Mouse (Mus musculus): Measurements from ENCODE around the gene Tmem175. TPM values are rescaled to one million over a fixed set of nuclear protein-coding genes. Genes with fewer than 3 reads are reported as not detected.
A peak's percentile ranks its signal among the peaks of the same experiment; 100 is the strongest.

The Tmem175 gene
- polyA plus RNA-seq, 2 experiments = 35.5 to 41.8 TPM

DNA sequence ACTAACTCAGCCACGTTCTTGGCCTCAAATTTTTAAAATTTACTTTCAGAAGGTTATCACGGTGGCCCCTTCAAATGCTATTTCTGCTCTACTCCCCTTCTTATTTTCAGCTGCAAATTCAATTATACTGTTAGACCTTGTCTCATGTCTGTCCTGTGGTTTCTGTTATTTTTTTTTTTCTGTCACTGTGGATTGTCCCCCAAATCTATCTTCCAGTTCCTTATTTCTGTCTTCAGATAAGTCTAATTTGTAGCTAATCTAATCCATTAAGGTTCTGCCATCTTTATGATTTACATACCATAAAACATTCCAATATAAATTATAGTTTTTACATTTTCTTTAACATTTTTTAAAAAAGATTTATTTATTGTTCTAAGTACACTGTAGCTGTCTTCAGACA lies 37.8 kb downstream of the Tmem175 start:
- Histone ChIP-seq H3K36me3 (ENCODE audit: control insufficient read depth, insufficient read depth, low read length) (peaks cover 7% of the 10 kb centered on the region), H3K4me3 (replicated peaks; ENCODE audit: low read length) (no peak overlapping the region), H3K4me2 (replicated peaks; ENCODE audit: low read depth, low read length, severe bottlenecking) (no peak overlapping the region), H3K27me3 (ENCODE audit: control insufficient read depth, insufficient read depth, low read length) (no peaks in the 10 kb centered on the region), H3K9ac (ENCODE audit: low read depth, low read length, severe bottlenecking) (no peak overlapping the region), H3K4me1 (ENCODE audit: control insufficient read depth, insufficient read depth, low read length) (peaks cover 11% of the 10 kb centered on the region; the same call in 1 of the 2 replicates), H3K9me3 (ENCODE audit: control insufficient read depth, low read length) (no peaks in the 10 kb centered on the region), H3K27ac (replicated peaks; ENCODE audit: low read depth, low read length) (no peak overlapping the region)
- no peak for DNase-seq (ENCODE audit: low spot score)
- TF ChIP-seq POLR2A (IDR thresholded peaks at IDR 0.05; ENCODE audit: borderline replicate concordance, extremely low read depth, insufficient read depth, insufficient read length) = no peak
- 82% methylated on average over 2 of the region's 2 CpGs for WGBS
- no peak for ATAC-seq (ENCODE audit: low FRiP score, low read depth)

- peak overlapping the region; percentile 53 for H3K4me3 ChIP-seq (replicated peaks; ENCODE audit: low read length)
- peak overlapping the region; percentile 85 for H3K27ac ChIP-seq (replicated peaks; ENCODE audit: low read depth, low read length)
- peak overlapping the region; percentile 78 for H3K9ac ChIP-seq (ENCODE audit: low read depth, low read length, severe bottlenecking)
- DNase-seq (ENCODE audit: low spot score) (no peak), ATAC-seq (ENCODE audit: low FRiP score, low read depth) (no peak)
- TF ChIP-seq POLR2A (IDR thresholded peaks at IDR 0.05; ENCODE audit: borderline replicate concordance, extremely low read depth, insufficient read depth, insufficient read length) = no peak
- H3K9me3 ChIP-seq (ENCODE audit: control insufficient read depth, low read length) = no peaks in the 10 kb centered on the region
- H3K27me3 ChIP-seq (ENCODE audit: control insufficient read depth, insufficient read depth, low read length) = no peaks in the 10 kb centered on the region
- WGBS = 16% methylated on average over 3 of the region's 3 CpGs
- peak overlapping the region; percentile 85 for H3K4me2 ChIP-seq (replicated peaks; ENCODE audit: low read depth, low read length, severe bottlenecking)
- H3K4me1 ChIP-seq (ENCODE audit: control insufficient read depth, insufficient read depth, low read length) = peaks cover 11% of the 10 kb centered on the region; the same call in 1 of the 2 replicates
- peaks cover 7% of the 10 kb centered on the region for H3K36me3 ChIP-seq (ENCODE audit: control insufficient read depth, insufficient read depth, low read length)
These were observed 38.9 kb downstream of the Tmem175 start for GRCm38 (mm10) chr5:108668387-108668932.

DNA sequence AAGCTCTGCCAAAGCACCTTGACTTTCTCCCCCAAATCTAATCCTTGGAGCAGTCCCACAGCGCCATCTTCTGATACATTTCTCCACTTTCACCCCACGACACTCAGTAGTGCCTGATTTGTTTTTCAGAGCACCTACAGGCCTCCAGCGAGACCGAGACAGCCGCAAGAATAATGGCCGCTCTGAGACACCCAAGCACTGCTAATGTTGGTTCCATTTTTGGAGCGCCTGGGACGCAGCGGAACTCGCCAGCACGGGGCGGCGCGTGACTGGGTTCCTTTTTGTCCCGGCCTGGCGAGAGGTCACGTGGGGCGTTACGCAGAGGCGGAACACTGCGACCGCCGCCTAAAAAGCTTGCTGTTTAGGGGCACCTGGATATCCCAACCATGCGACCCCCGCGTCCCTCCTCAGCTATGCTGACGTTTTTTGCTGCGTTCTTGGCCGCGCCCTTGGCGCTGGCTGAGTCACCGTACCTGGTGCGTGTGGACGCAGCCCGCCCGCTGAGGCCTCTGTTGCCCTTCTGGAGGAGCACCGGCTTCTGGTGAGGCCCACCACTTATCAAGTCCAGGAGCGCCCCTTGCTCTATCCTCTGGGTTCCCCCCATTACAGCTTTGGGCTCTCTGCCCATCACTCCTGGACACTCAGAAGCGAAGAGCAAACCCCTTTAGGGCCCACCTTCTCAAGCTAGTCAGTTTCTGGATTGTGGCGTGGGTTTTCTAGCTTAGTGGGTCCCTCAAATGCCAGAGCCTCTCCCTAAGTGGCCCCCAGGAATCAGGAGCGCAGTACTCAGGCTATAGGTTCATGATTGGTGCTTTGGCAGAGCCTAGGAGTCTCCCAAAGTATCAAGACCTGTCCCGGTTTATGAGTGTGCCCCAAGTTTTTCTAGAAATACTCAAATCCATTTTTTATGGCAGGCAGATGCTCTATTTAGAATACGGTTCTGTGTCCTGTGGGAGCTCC lies 39.7 kb downstream of the Tmem175 start, which contains the start of gene Dgkq:
TSS of gene Dgkq (minus strand) at position 696 of the 960 bp plus-strand sequence.
- no peaks in the 10 kb centered on the region for H3K9me3 ChIP-seq (ENCODE audit: control insufficient read depth, low read length)
- 0 out of 2 replicates have a peak, but pooled peaks have one; percentile 8 for TF ChIP-seq POLR2A (IDR thresholded peaks at IDR 0.05; ENCODE audit: borderline replicate concordance, extremely low read depth, insufficient read depth, insufficient read length)
- H3K27me3 ChIP-seq (ENCODE audit: control insufficient read depth, insufficient read depth, low read length) = no peaks in the 10 kb centered on the region
- peak; percentile 84 for DNase-seq (ENCODE audit: low spot score)
- H3K36me3 ChIP-seq (ENCODE audit: control insufficient read depth, insufficient read depth, low read length) = peaks cover 7% of the 10 kb centered on the region
- 6% methylated on average over 36 of the region's 43 CpGs for WGBS
- peak within 1 kb of the TSS; percentile 85 for H3K4me2 ChIP-seq (replicated peaks; ENCODE audit: low read depth, low read length, severe bottlenecking)
- peaks cover 11% of the 10 kb centered on the region; the same call in 1 of the 2 replicates for H3K4me1 ChIP-seq (ENCODE audit: control insufficient read depth, insufficient read depth, low read length)
- H3K27ac ChIP-seq (replicated peaks; ENCODE audit: low read depth, low read length) = peak within 1 kb of the TSS; percentile 85
- peak; percentile 89 for ATAC-seq (ENCODE audit: low FRiP score, low read depth)
- peak within 1 kb of the TSS; percentile 53 for H3K4me3 ChIP-seq (replicated peaks; ENCODE audit: low read length)
- peak within 1 kb of the TSS; percentile 78 for H3K9ac ChIP-seq (ENCODE audit: low read depth, low read length, severe bottlenecking)

GRCm38 (mm10) chr5:108669986-108670385 lies 40.4 kb downstream of the Tmem175 start:
- Histone ChIP-seq H3K36me3 (ENCODE audit: control insufficient read depth, insufficient read depth, low read length) (peaks cover 7% of the 10 kb centered on the region), H3K9ac (ENCODE audit: low read depth, low read length, severe bottlenecking) (peak overlapping the region; percentile 78), H3K4me1 (ENCODE audit: control insufficient read depth, insufficient read depth, low read length) (peaks cover 11% of the 10 kb centered on the region; the same call in 1 of the 2 replicates), H3K27ac (replicated peaks; ENCODE audit: low read depth, low read length) (no peak overlapping the region), H3K4me3 (replicated peaks; ENCODE audit: low read length) (peak overlapping the region; percentile 53; the same call in 1 of the 2 replicates), H3K27me3 (ENCODE audit: control insufficient read depth, insufficient read depth, low read length) (no peaks in the 10 kb centered on the region), H3K4me2 (replicated peaks; ENCODE audit: low read depth, low read length, severe bottlenecking) (peak overlapping the region; percentile 85), H3K9me3 (ENCODE audit: control insufficient read depth, low read length) (no peaks in the 10 kb centered on the region)
- WGBS = 79% methylated on average over 9 of the region's 9 CpGs
- ATAC-seq (ENCODE audit: low FRiP score, low read depth) (no peak), DNase-seq (ENCODE audit: low spot score) (no peak)
- no peak for TF ChIP-seq POLR2A (IDR thresholded peaks at IDR 0.05; ENCODE audit: borderline replicate concordance, extremely low read depth, insufficient read depth, insufficient read length)

GRCm38 (mm10) chr5:108670785-108671184 lies 41.2 kb downstream of the Tmem175 start:
- H3K36me3 ChIP-seq (ENCODE audit: control insufficient read depth, insufficient read depth, low read length) = peaks cover 7% of the 10 kb centered on the region
- no peak for TF ChIP-seq POLR2A (IDR thresholded peaks at IDR 0.05; ENCODE audit: borderline replicate concordance, extremely low read depth, insufficient read depth, insufficient read length)
- peaks cover 11% of the 10 kb centered on the region; the same call in 1 of the 2 replicates for H3K4me1 ChIP-seq (ENCODE audit: control insufficient read depth, insufficient read depth, low read length)
- no peak for ATAC-seq (ENCODE audit: low FRiP score, low read depth)
- H3K27me3 ChIP-seq (ENCODE audit: control insufficient read depth, insufficient read depth, low read length) = no peaks in the 10 kb centered on the region
- no peak for DNase-seq (ENCODE audit: low spot score)
- H3K9ac ChIP-seq (ENCODE audit: low read depth, low read length, severe bottlenecking) = no peak overlapping the region
- no peak overlapping the region for H3K4me3 ChIP-seq (replicated peaks; ENCODE audit: low read length)
- H3K9me3 ChIP-seq (ENCODE audit: control insufficient read depth, low read length) = no peaks in the 10 kb centered on the region
- H3K4me2 ChIP-seq (replicated peaks; ENCODE audit: low read depth, low read length, severe bottlenecking) = no peak overlapping the region
- no peak overlapping the region for H3K27ac ChIP-seq (replicated peaks; ENCODE audit: low read depth, low read length)
